Mouse (Mus musculus): ENCODE results near the gene Cpvl.
A peak's percentile ranks its signal among the peaks of the same experiment; 100 is the strongest.

Cpvl gene

GRCm38 (mm10) chr6:53884931-53885330 is 93.5 kb downstream of the Cpvl start:
- DNase-seq (ENCODE audit: low read depth), result no peak

- DNase-seq (ENCODE audit: low read depth), result no peak
Observed at GRCm38 (mm10) chr6:53884496-53884895, 94.0 kb downstream of the Cpvl start.

- DNase-seq (ENCODE audit: low read depth), result no peak
Observed at GRCm38 (mm10) chr6:53883405-53883804, 95.1 kb downstream of the Cpvl start.

GRCm38 (mm10) chr6:53881623-53882022 is 96.8 kb downstream of the Cpvl start:
- no peak for DNase-seq (ENCODE audit: low read depth)

- no peak for DNase-seq (ENCODE audit: low read depth)
Observed at GRCm38 (mm10) chr6:53881235-53881606, 97.2 kb downstream of the Cpvl start.

- DNase-seq (ENCODE audit: low read depth), result no peak
Observed at GRCm38 (mm10) chr6:53880530-53881234, 97.8 kb downstream of the Cpvl start.

- DNase-seq (ENCODE audit: low read depth), result no peak
Observed at GRCm38 (mm10) chr6:53879567-53879966, 98.9 kb downstream of the Cpvl start.

- DNase-seq (ENCODE audit: low read depth), result no peak
Observed at GRCm38 (mm10) chr6:53874881-53875429, 103.5 kb downstream of the Cpvl start.

GRCm38 (mm10) chr6:53871903-53872302 is 106.6 kb downstream of the Cpvl start:
- DNase-seq (ENCODE audit: low read depth), result no peak

GRCm38 (mm10) chr6:53863011-53863410 is 115.5 kb downstream of the Cpvl start:
- no peak for DNase-seq (ENCODE audit: low read depth)

GRCm38 (mm10) chr6:53859106-53859505 is 119.4 kb downstream of the Cpvl start:
- peak; percentile 3 for DNase-seq (ENCODE audit: low read depth)

- DNase-seq (ENCODE audit: low read depth), result no peak
Observed at GRCm38 (mm10) chr6:53857822-53858221, 120.6 kb downstream of the Cpvl start.

- no peak for DNase-seq (ENCODE audit: low read depth)
Observed at GRCm38 (mm10) chr6:53856775-53857174, 121.7 kb downstream of the Cpvl start.

- DNase-seq (ENCODE audit: low read depth), result no peak
Observed at GRCm38 (mm10) chr6:53854971-53855856, 123.3 kb downstream of the Cpvl start.

GRCm38 (mm10) chr6:53854226-53854625 is 124.2 kb downstream of the Cpvl start:
- DNase-seq (ENCODE audit: low read depth), result no peak

GRCm38 (mm10) chr6:53853546-53853945 is 124.9 kb downstream of the Cpvl start:
- no peak for DNase-seq (ENCODE audit: low read depth)

- no peak for DNase-seq (ENCODE audit: low read depth)
Observed at GRCm38 (mm10) chr6:53844626-53845025, 133.8 kb downstream of the Cpvl start.

GRCm38 (mm10) chr6:53825213-53825612 is 153.3 kb downstream of the Cpvl start:
- no peak for DNase-seq (ENCODE audit: low read depth)

All from fibroblast of lung, adult 2 months (primary cell).